Mouse (Mus musculus) ES-Bruce4 (cell line): ENCODE data around the gene Tlr12. TPM values are rescaled to one million over a fixed set of nuclear protein-coding genes. Genes with fewer than 3 reads are reported as not detected.
A peak's percentile ranks its signal among the peaks of the same experiment; 100 is the strongest.
"Not testable (repeated sequence)": the region's sequence is repeated elsewhere in the genome, so short reads cannot be mapped to it uniquely, and the experiment has no call there.

Source experiments
- H3K27ac ChIP-seq: 2 replicates; pipeline ENCODE4 v1.5.1; 2012; ENCODE audit warnings: low read length, inconsistent platforms; ENCODE audit not compliant: insufficient read depth
- H3K27me3 ChIP-seq: 2 replicates; pipeline ENCODE4 v1.6.1; 2012; ENCODE audit warnings: mild to moderate bottlenecking, low read length, inconsistent platforms; ENCODE audit not compliant: control insufficient read depth, poor library complexity, insufficient read depth, severe bottlenecking
- H3K36me3 ChIP-seq: 2 replicates; pipeline ENCODE4 v1.6.1; 2012; ENCODE audit warnings: inconsistent platforms, mild to moderate bottlenecking, low read length, moderate library complexity; ENCODE audit not compliant: control insufficient read depth, poor library complexity, insufficient read depth, severe bottlenecking
- H3K4me1 ChIP-seq: one replicate; pipeline ENCODE4 v1.8.1; 2011; ENCODE audit warnings: low read length; ENCODE audit not compliant: control insufficient read depth, insufficient read depth
- H3K4me3 ChIP-seq: 2 replicates; pipeline ENCODE4 v1.5.1; 2011; ENCODE audit warnings: low read depth, mild to moderate bottlenecking, low read length
- H3K9ac ChIP-seq: 2 replicates; pipeline ENCODE4 v1.6.1; 2012; ENCODE audit warnings: low read depth, mild to moderate bottlenecking, inconsistent platforms; ENCODE audit not compliant: poor library complexity, severe bottlenecking
- H3K9me3 ChIP-seq: replicated peaks from 2 replicates; pipeline ENCODE4 v1.6.1; 2012; ENCODE audit warnings: mild to moderate bottlenecking, low read length, inconsistent platforms; ENCODE audit not compliant: control insufficient read depth, poor library complexity, insufficient read depth, severe bottlenecking
- CTCF ChIP-seq: IDR thresholded peaks from one replicate; pipeline ENCODE4 v1.8.1; 2011; ENCODE audit warnings: low read depth, low read length
- EP300 ChIP-seq: IDR thresholded peaks from 2 replicates; pipeline ENCODE4 v1.6.1; 2011; ENCODE audit warnings: low read depth, low read length; ENCODE audit not compliant: insufficient read depth
- POLR2A ChIP-seq: IDR thresholded peaks from one replicate; pipeline ENCODE4 v1.8.1; 2011; ENCODE audit warnings: low read length; ENCODE audit not compliant: insufficient read depth
- polyA plus RNA-seq: library from polyadenylated mRNA; stranded (reverse); fragments of >200 nt; gene quantifications from 2 replicates; pipeline ENCODE4 v1.2.4, GENCODE M21; 2011; ENCODE audit warnings: low read depth; ENCODE audit not compliant: missing spikeins, insufficient read depth, insufficient read length

Gene Tlr12
- polyA plus RNA-seq, 1 experiment, result not detected

DNA sequence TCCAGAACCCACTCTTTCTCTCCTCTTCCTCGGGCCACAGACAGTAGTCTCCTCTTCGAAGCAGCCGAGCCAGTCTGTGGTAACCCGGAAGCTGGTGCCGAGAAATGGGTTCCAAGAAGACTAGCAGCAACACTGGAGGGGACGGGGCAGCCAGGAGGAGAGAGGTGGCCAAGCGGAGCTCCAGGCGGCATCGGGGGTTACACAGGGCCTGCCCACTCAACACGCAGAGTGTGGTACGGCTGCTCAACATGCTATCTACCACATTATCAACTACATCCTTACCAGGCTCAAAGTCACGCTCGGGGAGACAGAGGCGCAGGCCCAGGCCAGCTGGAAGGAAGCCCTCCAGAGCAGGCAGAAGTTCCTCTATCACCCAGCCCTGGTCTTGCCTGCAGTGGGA is 2.7 kb downstream of the Tlr12 start:
- Histone ChIP-seq H3K4me3 (no peak overlapping the region), H3K9me3 (no peaks in the 10 kb centered on the region), H3K27me3 (no peaks in the 10 kb centered on the region), H3K4me1 (no peaks in the 10 kb centered on the region), H3K9ac (no peak overlapping the region), H3K36me3 (no peaks in the 10 kb centered on the region), H3K27ac (no peak overlapping the region)
- TF ChIP-seq POLR2A, result no peak
- no peak for TF ChIP-seq EP300
- TF ChIP-seq CTCF, result no peak

DNA sequence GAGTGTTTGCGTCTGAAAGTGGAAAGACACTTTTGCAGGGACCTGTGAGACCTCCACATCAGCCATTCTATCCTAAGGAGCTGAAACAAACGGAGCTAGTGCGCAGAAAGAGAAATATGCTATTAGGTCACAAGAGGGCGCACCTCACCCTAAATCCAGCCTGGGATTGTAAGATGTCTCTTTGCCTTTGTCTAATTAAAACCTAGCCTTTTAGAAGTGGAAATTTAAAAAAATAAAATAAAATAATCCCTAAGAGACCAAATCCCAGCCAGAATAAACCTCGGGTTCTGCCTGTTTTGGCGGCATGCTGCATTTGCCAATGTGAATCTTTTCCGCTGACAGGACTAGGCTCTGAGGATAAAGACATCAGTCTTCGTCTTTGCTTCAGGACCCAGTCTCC is 5.1 kb downstream of the Tlr12 start:
- TF ChIP-seq CTCF (peak; percentile 32), POLR2A (no peak)
- Histone ChIP-seq H3K9me3 (no peaks in the 10 kb centered on the region), H3K9ac (no peak overlapping the region), H3K27me3 (no peaks in the 10 kb centered on the region), H3K4me1 (no peaks in the 10 kb centered on the region), H3K36me3 (no peaks in the 10 kb centered on the region), H3K4me3 (no peak overlapping the region), H3K27ac (no peak overlapping the region)

DNA sequence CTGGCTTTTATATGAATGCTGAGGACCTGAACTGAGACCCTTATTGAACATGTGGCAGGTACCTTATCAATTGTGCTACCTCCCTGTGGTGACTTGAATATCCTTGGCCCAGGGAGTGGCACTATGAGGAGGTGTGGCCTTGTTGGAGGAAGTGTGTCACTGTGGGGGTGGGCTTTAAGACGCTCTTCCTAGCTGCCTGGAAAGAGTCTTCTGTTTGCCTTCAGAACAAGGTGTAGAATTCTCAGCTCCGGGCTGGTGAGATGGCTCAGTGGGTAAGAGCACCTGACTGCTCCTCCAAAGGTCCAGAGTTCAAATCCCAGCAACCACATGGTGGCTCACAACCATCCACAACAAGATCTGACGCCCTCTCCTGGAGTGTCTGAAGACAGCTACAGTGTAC is 6.7 kb downstream of the Tlr12 start:
- H3K27me3 ChIP-seq, H3K9me3 ChIP-seq, H3K4me3 ChIP-seq, H3K4me1 ChIP-seq, H3K27ac ChIP-seq, H3K36me3 ChIP-seq, H3K9ac ChIP-seq: not testable (repeated sequence)

DNA sequence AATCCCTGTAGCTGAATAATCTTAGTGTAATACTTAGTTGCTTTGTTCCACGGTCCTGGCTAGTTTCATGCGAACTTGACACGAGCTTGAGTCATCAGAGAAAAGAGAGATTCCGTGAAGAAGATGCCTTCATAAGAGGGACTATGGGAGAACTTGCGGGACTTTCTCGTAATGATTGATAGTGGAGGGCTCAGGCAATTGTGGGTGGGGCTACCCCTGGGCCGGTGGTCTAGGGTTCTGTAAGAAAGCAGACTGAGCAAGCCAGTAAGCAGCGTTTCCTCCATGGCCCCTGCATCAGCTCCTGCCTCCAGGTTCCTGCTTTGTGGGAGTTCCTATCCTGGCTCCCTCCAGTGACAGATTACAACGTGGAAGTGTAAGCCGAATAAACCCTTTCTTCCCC is 7.7 kb downstream of the Tlr12 start:
- TF ChIP-seq CTCF, result no peak
- no peak for TF ChIP-seq EP300
- TF ChIP-seq POLR2A, result no peak
- Histone ChIP-seq H3K36me3 (no peaks in the 10 kb centered on the region), H3K9me3 (no peaks in the 10 kb centered on the region), H3K9ac (no peak overlapping the region), H3K27me3 (no peaks in the 10 kb centered on the region), H3K4me3 (no peak overlapping the region), H3K4me1 (no peaks in the 10 kb centered on the region), H3K27ac (no peak overlapping the region)

DNA sequence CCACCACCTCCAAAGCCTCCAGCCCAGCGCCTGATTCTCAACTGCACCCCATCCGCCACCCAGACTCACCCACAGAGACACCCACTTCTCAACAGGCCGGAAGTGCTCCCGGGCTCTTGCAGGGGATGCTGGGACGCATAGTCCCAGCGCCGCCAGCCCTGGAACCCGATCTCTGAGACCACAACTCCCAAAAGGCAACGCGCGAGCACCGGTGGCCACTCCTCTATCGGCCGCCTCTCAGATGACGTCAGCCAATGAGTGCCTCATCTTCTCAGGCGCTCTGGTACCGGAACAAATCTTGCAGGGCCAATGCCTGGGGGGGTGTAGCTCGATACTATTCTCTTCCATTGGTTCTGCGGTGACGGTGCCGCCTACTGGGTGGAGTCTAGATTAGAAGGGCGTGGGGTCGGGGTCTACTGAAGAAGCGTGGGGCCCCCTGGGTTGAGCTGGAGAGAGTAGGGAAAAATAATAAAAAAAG is 8.5 kb downstream of the Tlr12 start, which contains the start of gene Zscan20:
Zscan20 (minus strand) TSS at position 174 of the 478 bp plus-strand sequence.
- Histone ChIP-seq H3K4me3 (peak within 1 kb of the TSS; percentile 86), H3K9ac (peak within 1 kb of the TSS; percentile 36), H3K4me1 (no peaks in the 10 kb centered on the region), H3K9me3 (no peaks in the 10 kb centered on the region), H3K27ac (no peak within 1 kb of the TSS), H3K27me3 (no peaks in the 10 kb centered on the region), H3K36me3 (no peaks in the 10 kb centered on the region)
- TF ChIP-seq EP300 (no peak), POLR2A (no peak), CTCF (no peak)

DNA sequence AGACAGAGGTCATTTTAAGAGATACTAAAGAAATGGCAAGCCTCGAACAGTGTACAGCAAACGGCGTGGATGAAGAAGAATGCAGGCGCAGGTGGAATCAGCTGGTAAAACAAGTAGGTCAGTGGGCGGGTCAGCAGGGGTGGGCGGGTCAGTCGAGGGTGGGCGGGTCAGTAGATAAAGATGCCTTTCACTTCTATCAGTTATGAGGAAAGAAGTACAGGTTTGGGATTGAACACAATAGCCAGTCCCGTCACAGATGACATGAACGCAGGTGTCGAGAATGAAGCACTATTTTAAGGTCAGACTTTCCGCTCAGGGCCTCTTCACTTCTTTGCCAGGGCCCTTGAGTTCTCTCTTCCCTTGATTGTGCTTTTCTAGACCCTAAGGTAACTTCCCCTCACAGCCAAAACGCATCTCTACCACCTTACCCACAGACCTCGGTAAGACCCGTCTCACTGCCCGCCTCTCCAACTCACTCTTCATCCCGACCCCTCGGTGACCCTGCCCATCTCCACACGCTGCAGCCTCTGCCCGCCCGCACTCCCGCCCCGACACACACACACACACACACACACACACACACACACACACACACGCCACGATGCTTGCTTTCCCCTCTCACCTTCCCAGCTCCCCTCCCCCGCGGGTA is 9.0 kb downstream of the Tlr12 start:
- H3K27me3 ChIP-seq, result no peaks in the 10 kb centered on the region
- H3K4me3 ChIP-seq, result peak overlapping the region; percentile 86
- no peak overlapping the region for H3K27ac ChIP-seq
- peak overlapping the region; percentile 36 for H3K9ac ChIP-seq
- H3K36me3 ChIP-seq, result no peaks in the 10 kb centered on the region
- no peaks in the 10 kb centered on the region for H3K4me1 ChIP-seq
- TF ChIP-seq EP300 (no peak), CTCF (no peak)
- H3K9me3 ChIP-seq, result no peaks in the 10 kb centered on the region
